Mouse (Mus musculus) frontal cortex, postnatal 36 days (tissue): Measurements from ENCODE around the gene BC049352.

Experiments
- DNase-seq, 2 experiments: peaks; one replicate each; pipeline ENCODE4 v3.0.0; 2022; ENCODE audit warnings: low spot score in 2 of 2

BC049352 gene

GRCm38 (mm10) chr9:45181770-45182169, at the start of gene BC049352:
BC049352 (plus strand) TSS chr9:45182007.
- peak in 1 of 2 experiments; percentile 52 for DNase-seq

GRCm38 (mm10) chr9:45133484-45134310, 48.1 kb upstream of the BC049352 start:
- no peak for DNase-seq

- no peak for DNase-seq
These were observed 45.2 kb upstream of the BC049352 start for GRCm38 (mm10) chr9:45136442-45137169.

GRCm38 (mm10) chr9:45138191-45139032, 43.4 kb upstream of the BC049352 start, which contains the start of gene Scn4b:
Scn4b (plus strand) TSS chr9:45138395.
- peak; percentile 36 to 50 for DNase-seq

GRCm38 (mm10) chr9:45139082-45139481, 42.7 kb upstream of the BC049352 start:
- DNase-seq = no peak

- no peak for DNase-seq
These were observed 40.9 kb upstream of the BC049352 start for GRCm38 (mm10) chr9:45140945-45141344.

GRCm38 (mm10) chr9:45142686-45143085, 39.1 kb upstream of the BC049352 start:
- DNase-seq = no peak

GRCm38 (mm10) chr9:45145533-45146266, 36.1 kb upstream of the BC049352 start:
- DNase-seq = peak; percentile 44 to 48

GRCm38 (mm10) chr9:45146267-45146597, 35.6 kb upstream of the BC049352 start:
- DNase-seq = peak; percentile 84 to 85

- DNase-seq = no peak
These were observed 30.9 kb upstream of the BC049352 start for GRCm38 (mm10) chr9:45150933-45151332.

- DNase-seq = no peak
These were observed 28.4 kb upstream of the BC049352 start for GRCm38 (mm10) chr9:45153361-45153760.

- peak in 1 of 2 experiments; percentile 63 for DNase-seq
These were observed 13.9 kb upstream of the BC049352 start for GRCm38 (mm10) chr9:45167903-45168302.

GRCm38 (mm10) chr9:45170150-45170549, 11.7 kb upstream of the BC049352 start:
- DNase-seq = peak; percentile 58 to 88

- no peak for DNase-seq
These were observed 10.7 kb upstream of the BC049352 start for GRCm38 (mm10) chr9:45171073-45171610.

GRCm38 (mm10) chr9:45173475-45173874, 8.3 kb upstream of the BC049352 start:
- DNase-seq = no peak

- no peak for DNase-seq
These were observed 2.5 kb upstream of the BC049352 start for GRCm38 (mm10) chr9:45179282-45179681.

- DNase-seq = peak in 1 of 2 experiments; percentile 28
These were observed 714 bp downstream of the BC049352 start for GRCm38 (mm10) chr9:45182521-45182920.

- no peak for DNase-seq
These were observed 1.5 kb downstream of the BC049352 start for GRCm38 (mm10) chr9:45183266-45183665.

- peak; percentile 70 to 86 for DNase-seq
These were observed 3.4 kb downstream of the BC049352 start for GRCm38 (mm10) chr9:45185250-45185649.

- DNase-seq = no peak
These were observed 7.1 kb downstream of the BC049352 start for GRCm38 (mm10) chr9:45188570-45189563.
